Mouse (Mus musculus) E14TG2a.4 (cell line): ENCODE data around the gene Scamp1.

Experiments
- CTCF ChIP-seq: conservative IDR thresholded peaks from 2 replicates; pipeline ENCODE4 v1.5.1; 2014; ENCODE audit warnings: low read length
- NANOG ChIP-seq: IDR thresholded peaks from 2 replicates; pipeline ENCODE4 v1.6.1; 2014; ENCODE audit warnings: borderline replicate concordance, low read length, mixed read lengths

GRCm38 (mm10) chr13:94322475-94322874, 36.8 kb upstream of the Scamp1 start:
- TF ChIP-seq CTCF (no peak), NANOG (no peak)
